Mouse (Mus musculus) limb, embryonic 15.5 days (tissue): Measurements from ENCODE around the gene Ngb. TPM values are rescaled to one million over a fixed set of nuclear protein-coding genes. Genes with fewer than 3 reads are reported as not detected.

Source experiments
- ATAC-seq: fragments of 200-750 bp; cut with Nextera tagmentation; 2 replicates; pipeline ENCODE4 v1.8.0; 2017; ENCODE audit warnings: low read depth, moderate TSS enrichment; ENCODE audit not compliant: insufficient number of reproducible peaks, low FRiP score, low TSS enrichment
- H3K27ac ChIP-seq: fragments of 300-500 bp; sonication (generic); 2 replicates; pipeline ENCODE4 v1.5.1; 2015; ENCODE audit warnings: moderate library complexity, mild to moderate bottlenecking, inconsistent platforms
- H3K27me3 ChIP-seq: fragments of 300-500 bp; sonication (generic); 2 replicates; pipeline ENCODE4 v1.6.1; 2015; ENCODE audit warnings: inconsistent platforms
- H3K36me3 ChIP-seq: fragments of 300-500 bp; sonication (generic); 2 replicates; pipeline ENCODE4 v1.6.1; 2015; ENCODE audit warnings: inconsistent platforms
- H3K4me1 ChIP-seq: fragments of 300-500 bp; sonication (generic); 2 replicates; pipeline ENCODE4 v1.6.1; 2015; ENCODE audit warnings: inconsistent platforms
- H3K4me2 ChIP-seq: fragments of 300-500 bp; sonication (generic); 2 replicates; pipeline ENCODE4 v1.6.1; 2015; ENCODE audit warnings: mild to moderate bottlenecking, inconsistent platforms
- H3K4me3 ChIP-seq: fragments of 300-500 bp; sonication (generic); 2 replicates; pipeline ENCODE4 v1.5.1; 2015; ENCODE audit warnings: mild to moderate bottlenecking, inconsistent platforms
- H3K9ac ChIP-seq: fragments of 300-500 bp; sonication (generic); 2 replicates; pipeline ENCODE4 v1.6.1; 2015; ENCODE audit warnings: inconsistent platforms
- H3K9me3 ChIP-seq: fragments of 300-500 bp; sonication (generic); 2 replicates; pipeline ENCODE4 v1.6.1; 2016; ENCODE audit warnings: inconsistent platforms
- WGBS: fragments of 180-500 bp; shearing (Covaris S2); methylation state at CpG from one replicate; pipeline ENCODE4 v1.1.7; 2015; 5-methylcytosine and 5-hydroxymethylcytosine counted together
- polyA plus RNA-seq: library from polyadenylated mRNA; unstranded; fragments of >200 nt; fragmentation: Nextera tagmentation; extraction: Ambion mirVana; gene quantifications from 2 replicates; pipeline ENCODE4 v1.2.1, GENCODE M21; 2015

Gene Ngb
- polyA plus RNA-seq = 0.09 and 0.29 TPM in 2 replicates

GRCm38 (mm10) chr12:87102165-87102631 lies at the start of gene Ngb:
Gene Ngb, minus strand, starts transcription at chr12:87102539.
- no peaks in the 10 kb centered on the region for H3K9me3 ChIP-seq
- peak within 1 kb of the TSS; percentile 47 for H3K4me2 ChIP-seq
- H3K27me3 ChIP-seq = peaks cover 34% of the 10 kb centered on the region
- WGBS = 2% methylated on average over 32 of the region's 32 CpGs
- no peaks in the 10 kb centered on the region for H3K36me3 ChIP-seq
- H3K4me3 ChIP-seq = peak within 1 kb of the TSS; percentile 24
- ATAC-seq = no peak
- H3K27ac ChIP-seq = no peak within 1 kb of the TSS
- peaks cover 9% of the 10 kb centered on the region for H3K4me1 ChIP-seq
- no peak within 1 kb of the TSS for H3K9ac ChIP-seq

GRCm38 (mm10) chr12:87149471-87149870 lies 47.1 kb upstream of the Ngb start:
- H3K36me3 ChIP-seq = 0 out of 2 replicates have a peak, but pooled peaks cover 8% of the 10 kb centered on the region
- no peak overlapping the region for H3K9ac ChIP-seq
- 95% methylated on average over 5 of the region's 5 CpGs for WGBS
- no peak overlapping the region for H3K4me3 ChIP-seq
- no peak for ATAC-seq
- H3K4me1 ChIP-seq = peaks cover 12% of the 10 kb centered on the region
- H3K27me3 ChIP-seq = no peaks in the 10 kb centered on the region
- H3K4me2 ChIP-seq = no peak overlapping the region
- no peak overlapping the region for H3K27ac ChIP-seq
- H3K9me3 ChIP-seq = no peaks in the 10 kb centered on the region

GRCm38 (mm10) chr12:87148136-87148535 lies 45.8 kb upstream of the Ngb start:
- no peak for ATAC-seq
- Histone ChIP-seq H3K36me3 (0 out of 2 replicates have a peak, but pooled peaks cover 8% of the 10 kb centered on the region), H3K4me2 (peak overlapping the region; percentile 57), H3K4me1 (peaks cover 12% of the 10 kb centered on the region), H3K4me3 (peak overlapping the region; percentile 98), H3K9ac (peak overlapping the region; percentile 74), H3K27me3 (no peaks in the 10 kb centered on the region), H3K9me3 (no peaks in the 10 kb centered on the region), H3K27ac (peak overlapping the region; percentile 99)
- 10% methylated on average over 15 of the region's 15 CpGs for WGBS

GRCm38 (mm10) chr12:87147395-87148089 lies 45.2 kb upstream of the Ngb start, which contains the start of gene Pomt2:
Gene Pomt2, minus strand, starts transcription at chr12:87147968.
- Histone ChIP-seq H3K27me3 (no peaks in the 10 kb centered on the region), H3K9ac (peak within 1 kb of the TSS; percentile 74), H3K4me2 (peak within 1 kb of the TSS; percentile 57), H3K36me3 (0 out of 2 replicates have a peak, but pooled peaks cover 8% of the 10 kb centered on the region), H3K27ac (peak within 1 kb of the TSS; percentile 99), H3K9me3 (no peaks in the 10 kb centered on the region), H3K4me3 (peak within 1 kb of the TSS; percentile 98), H3K4me1 (peaks cover 12% of the 10 kb centered on the region)
- ATAC-seq = peak; percentile 98
- WGBS = under 1% methylated on average over 61 of the region's 61 CpGs

- no peaks in the 10 kb centered on the region for H3K9me3 ChIP-seq
- ATAC-seq = peak; percentile 84
These were observed 44.6 kb upstream of the Ngb start, which contains the start of gene Gstz1 for GRCm38 (mm10) chr12:87146966-87147365. Gene Gstz1, plus strand, starts transcription at chr12:87147165.

GRCm38 (mm10) chr12:87142156-87142555 lies 39.8 kb upstream of the Ngb start:
- Histone ChIP-seq H3K4me2 (no peak overlapping the region), H3K9ac (no peak overlapping the region), H3K4me1 (peaks cover 7% of the 10 kb centered on the region; the same call in 1 of the 2 replicates), H3K36me3 (peaks cover 9% of the 10 kb centered on the region; the same call in 1 of the 2 replicates), H3K27ac (no peak overlapping the region), H3K9me3 (no peaks in the 10 kb centered on the region), H3K4me3 (no peak overlapping the region), H3K27me3 (no peaks in the 10 kb centered on the region)
- ATAC-seq = no peak
- WGBS = 71% methylated on average over 2 of the region's 2 CpGs

More at GRCm38 (mm10) chr12:87146966-87147365, 44.6 kb upstream of the Ngb start, which contains the start of gene Gstz1:
- peak within 1 kb of the TSS; percentile 57 for H3K4me2 ChIP-seq
- peak within 1 kb of the TSS; percentile 99 for H3K27ac ChIP-seq
- H3K9ac ChIP-seq = peak within 1 kb of the TSS; percentile 74
- H3K27me3 ChIP-seq = no peaks in the 10 kb centered on the region
- peaks cover 12% of the 10 kb centered on the region for H3K4me1 ChIP-seq
- 0% methylated on average over 27 of the region's 27 CpGs for WGBS
- H3K36me3 ChIP-seq = 0 out of 2 replicates have a peak, but pooled peaks cover 8% of the 10 kb centered on the region
- H3K4me3 ChIP-seq = peak within 1 kb of the TSS; percentile 98

- WGBS = 77% methylated on average over 2 of the region's 2 CpGs
- Histone ChIP-seq H3K4me2 (no peak overlapping the region), H3K9me3 (no peaks in the 10 kb centered on the region), H3K4me1 (no peaks in the 10 kb centered on the region), H3K36me3 (peaks cover 23% of the 10 kb centered on the region; the same call in 1 of the 2 replicates), H3K27ac (no peak overlapping the region), H3K9ac (no peak overlapping the region), H3K4me3 (no peak overlapping the region), H3K27me3 (no peaks in the 10 kb centered on the region)
- ATAC-seq = no peak
These were observed 36.4 kb upstream of the Ngb start for GRCm38 (mm10) chr12:87138768-87139167.

GRCm38 (mm10) chr12:87138342-87138701 lies 36.0 kb upstream of the Ngb start:
- no peaks in the 10 kb centered on the region for H3K4me1 ChIP-seq

GRCm38 (mm10) chr12:87137439-87138341 lies 35.4 kb upstream of the Ngb start:
- H3K9me3 ChIP-seq = no peaks in the 10 kb centered on the region
- H3K36me3 ChIP-seq = peaks cover 29% of the 10 kb centered on the region; the same call in 1 of the 2 replicates
- 89% methylated on average over 15 of the region's 15 CpGs for WGBS
- no peak overlapping the region for H3K9ac ChIP-seq
- no peak overlapping the region for H3K27ac ChIP-seq
- no peak overlapping the region for H3K4me3 ChIP-seq
- ATAC-seq = no peak
- no peaks in the 10 kb centered on the region for H3K4me1 ChIP-seq
- no peaks in the 10 kb centered on the region for H3K27me3 ChIP-seq
- no peak overlapping the region for H3K4me2 ChIP-seq

More at GRCm38 (mm10) chr12:87138342-87138701, 36.0 kb upstream of the Ngb start:
- no peak overlapping the region for H3K4me3 ChIP-seq
- no peak overlapping the region for H3K27ac ChIP-seq
- no peaks in the 10 kb centered on the region for H3K27me3 ChIP-seq
- no peak for ATAC-seq
- H3K9me3 ChIP-seq = no peaks in the 10 kb centered on the region
- WGBS = 88% methylated on average over 2 of the region's 2 CpGs
- H3K4me2 ChIP-seq = no peak overlapping the region
- H3K36me3 ChIP-seq = peaks cover 25% of the 10 kb centered on the region; the same call in 1 of the 2 replicates
- no peak overlapping the region for H3K9ac ChIP-seq

GRCm38 (mm10) chr12:87132784-87133183 lies 30.4 kb upstream of the Ngb start:
- H3K9ac ChIP-seq = no peak overlapping the region
- no peaks in the 10 kb centered on the region for H3K27me3 ChIP-seq
- H3K9me3 ChIP-seq = no peaks in the 10 kb centered on the region
- H3K27ac ChIP-seq = no peak overlapping the region
- no peak overlapping the region for H3K4me3 ChIP-seq
- 87% methylated on average over 9 of the region's 9 CpGs for WGBS
- H3K4me1 ChIP-seq = no peaks in the 10 kb centered on the region
- no peak for ATAC-seq
- peaks cover 49% of the 10 kb centered on the region for H3K36me3 ChIP-seq
- H3K4me2 ChIP-seq = no peak overlapping the region

GRCm38 (mm10) chr12:87132210-87132609 lies 29.9 kb upstream of the Ngb start:
- Histone ChIP-seq H3K27ac (no peak overlapping the region), H3K4me3 (no peak overlapping the region), H3K4me1 (no peaks in the 10 kb centered on the region), H3K9me3 (no peaks in the 10 kb centered on the region), H3K27me3 (no peaks in the 10 kb centered on the region), H3K4me2 (no peak overlapping the region), H3K9ac (no peak overlapping the region), H3K36me3 (peaks cover 49% of the 10 kb centered on the region)
- WGBS = 86% methylated on average over 6 of the region's 6 CpGs
- ATAC-seq = no peak
